Mouse (Mus musculus) G1E (cell line): ENCODE measurements around the gene Clint1. TPM values are rescaled to one million over a fixed set of nuclear protein-coding genes. Genes with fewer than 3 reads are reported as not detected.

Source experiments
- ATAC-seq: 2 replicates; pipeline ENCODE4 v1.8.0; 2016; ENCODE audit warnings: mild to moderate bottlenecking; ENCODE audit not compliant: insufficient number of reproducible peaks, poor library complexity, low FRiP score, severe bottlenecking; ENCODE audit errors: extremely low read depth
- DNase-seq: peaks from one replicate; pipeline ENCODE4 v3.0.0; 2012; ENCODE audit warnings: low spot score
- H3K27me3 ChIP-seq: 2 replicates; pipeline ENCODE4 v1.6.1; 2012; ENCODE audit warnings: mild to moderate bottlenecking, low read length, inconsistent platforms; ENCODE audit not compliant: insufficient read depth
- H3K36me3 ChIP-seq: replicated peaks from 2 replicates; pipeline ENCODE3; 2012; ENCODE audit warnings: mild to moderate bottlenecking, inconsistent platforms
- H3K4me1 ChIP-seq: 2 replicates; pipeline ENCODE4 v1.6.1; 2012; ENCODE audit warnings: low read depth, low read length, inconsistent platforms, mixed read lengths; ENCODE audit not compliant: insufficient read depth
- H3K4me3 ChIP-seq: 2 replicates; pipeline ENCODE4 v1.5.1; 2012; ENCODE audit warnings: low read depth, mild to moderate bottlenecking, inconsistent platforms, low read length, moderate library complexity, mixed read lengths
- H3K9me3 ChIP-seq: replicated peaks from 2 replicates; pipeline ENCODE4 v1.6.1; 2012; ENCODE audit warnings: inconsistent platforms
- CTCF ChIP-seq: IDR thresholded peaks from 2 replicates; pipeline ENCODE4 v1.5.1; 2012; ENCODE audit warnings: low read depth, low read length, inconsistent platforms, mixed read lengths
- GATA1 ChIP-seq: IDR thresholded peaks from 2 replicates; pipeline ENCODE4 v1.6.1; 2012; ENCODE audit warnings: borderline replicate concordance, low read length, inconsistent platforms, mixed read lengths
- GATA2 ChIP-seq: IDR thresholded peaks from 2 replicates; pipeline ENCODE4 v1.6.1; 2012; ENCODE audit warnings: low read depth, low read length, inconsistent platforms, borderline replicate concordance
- POLR2AphosphoS5 ChIP-seq: IDR thresholded peaks from 2 replicates; pipeline ENCODE4 v1.6.1; 2012; ENCODE audit warnings: low read depth, low read length, inconsistent platforms; ENCODE audit not compliant: insufficient replicate concordance
- TAL1 ChIP-seq: conservative IDR thresholded peaks from 2 replicates; pipeline ENCODE4 v1.6.1; 2012; ENCODE audit warnings: low read depth, low read length, inconsistent platforms, mixed read lengths
- polyA plus RNA-seq: library from polyadenylated mRNA; stranded (reverse); fragments of >175 nt; gene quantifications from 2 replicates; pipeline ENCODE4 v1.2.3, GENCODE M21; 2012
- total RNA-seq, 2 experiments: library from RNA; stranded (forward) in 1 of 2; stranded (reverse) in 1 of 2; fragments of 200-1000 nt in 1 of 2; fragments of >200 nt in 1 of 2; fragmentation: Nextera tagmentation in 1 of 2; gene quantifications; 2 replicates each; pipeline ENCODE4 v1.2.3; 2014 to 2017

The Clint1 gene
- total and polyA plus RNA-seq, 3 experiments, result 112 to 386 (median 259) TPM

DNA sequence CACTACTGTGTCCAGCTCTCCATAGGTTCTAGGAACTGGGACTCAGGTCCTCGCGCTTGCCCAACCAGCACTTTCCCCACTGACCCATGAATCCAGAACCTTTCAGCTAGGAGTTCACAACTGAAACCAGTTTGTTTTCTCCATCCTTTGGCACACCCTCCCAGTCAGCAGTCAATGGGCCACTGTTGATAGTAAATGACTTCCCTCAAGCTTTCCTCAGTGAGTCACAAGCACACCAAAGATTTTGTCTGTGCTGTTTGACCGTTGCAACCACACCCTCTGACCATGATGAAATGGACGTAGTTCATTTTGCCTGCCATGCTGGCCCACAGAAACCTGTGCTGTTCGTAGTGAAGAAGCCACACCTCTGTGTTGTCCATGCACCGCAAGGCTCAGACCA, 30.9 kb upstream of the Clint1 start:
- DNase-seq (no peak), ATAC-seq (no peak)
- Histone ChIP-seq H3K27me3 (no peaks in the 10 kb centered on the region), H3K36me3 (no peaks in the 10 kb centered on the region), H3K4me1 (peaks cover 9% of the 10 kb centered on the region), H3K4me3 (no peak overlapping the region), H3K9me3 (no peaks in the 10 kb centered on the region)
- TF ChIP-seq POLR2AphosphoS5 (no peak), TAL1 (no peak), CTCF (no peak), GATA2 (no peak), GATA1 (no peak)

DNA sequence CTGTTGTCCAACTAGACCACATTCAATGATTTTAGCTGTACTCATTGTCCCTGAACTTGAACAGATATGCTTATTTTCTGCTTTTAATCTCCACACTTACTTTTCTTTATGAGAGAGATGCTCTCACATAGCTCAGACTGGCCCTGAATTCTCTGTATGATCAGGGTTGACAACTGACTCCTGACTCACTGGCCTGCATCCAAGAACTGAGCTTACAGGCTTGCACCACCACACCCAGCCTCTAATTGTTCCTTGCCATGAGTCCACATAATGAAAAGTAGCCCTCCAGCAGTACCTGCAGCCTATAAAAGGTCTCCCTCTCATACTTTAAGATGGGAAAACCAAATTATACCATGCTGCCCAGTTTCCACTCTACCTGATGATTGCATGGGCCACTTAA, 21.7 kb upstream of the Clint1 start:
- Histone ChIP-seq H3K9me3 (no peaks in the 10 kb centered on the region), H3K4me3 (no peak overlapping the region), H3K4me1 (peaks cover 5% of the 10 kb centered on the region), H3K27me3 (no peaks in the 10 kb centered on the region), H3K36me3 (no peaks in the 10 kb centered on the region)
- DNase-seq (no peak), ATAC-seq (no peak)
- TF ChIP-seq GATA2 (no peak), CTCF (no peak), GATA1 (no peak), TAL1 (no peak), POLR2AphosphoS5 (no peak)

DNA sequence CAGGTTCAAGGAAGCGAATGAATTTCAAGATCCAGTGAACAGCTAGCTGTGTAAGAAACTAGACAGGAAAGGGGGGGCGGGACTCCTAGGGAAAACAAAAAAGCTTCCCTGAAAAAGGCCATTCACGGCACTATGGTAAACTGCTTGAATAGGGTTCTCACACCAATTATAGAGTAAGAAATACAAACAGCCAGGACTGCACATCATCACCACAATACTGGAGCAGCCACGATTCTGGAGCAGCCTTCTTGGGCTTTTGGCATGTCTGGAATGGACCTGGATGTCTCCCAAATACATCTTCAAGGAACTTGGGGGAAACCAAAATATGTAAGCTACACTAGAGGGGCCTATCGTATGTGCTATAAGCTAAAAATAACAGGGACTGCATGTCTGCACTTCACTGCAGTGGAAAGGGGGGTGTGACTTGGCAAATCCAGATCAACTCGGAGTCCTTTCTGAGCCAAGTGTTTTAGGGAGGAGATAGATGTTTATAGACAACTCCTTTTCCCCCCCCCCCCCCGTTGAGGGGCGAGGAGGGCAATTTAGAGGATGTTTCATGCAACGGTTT, 21.0 kb upstream of the Clint1 start:
- no peak for DNase-seq

DNA sequence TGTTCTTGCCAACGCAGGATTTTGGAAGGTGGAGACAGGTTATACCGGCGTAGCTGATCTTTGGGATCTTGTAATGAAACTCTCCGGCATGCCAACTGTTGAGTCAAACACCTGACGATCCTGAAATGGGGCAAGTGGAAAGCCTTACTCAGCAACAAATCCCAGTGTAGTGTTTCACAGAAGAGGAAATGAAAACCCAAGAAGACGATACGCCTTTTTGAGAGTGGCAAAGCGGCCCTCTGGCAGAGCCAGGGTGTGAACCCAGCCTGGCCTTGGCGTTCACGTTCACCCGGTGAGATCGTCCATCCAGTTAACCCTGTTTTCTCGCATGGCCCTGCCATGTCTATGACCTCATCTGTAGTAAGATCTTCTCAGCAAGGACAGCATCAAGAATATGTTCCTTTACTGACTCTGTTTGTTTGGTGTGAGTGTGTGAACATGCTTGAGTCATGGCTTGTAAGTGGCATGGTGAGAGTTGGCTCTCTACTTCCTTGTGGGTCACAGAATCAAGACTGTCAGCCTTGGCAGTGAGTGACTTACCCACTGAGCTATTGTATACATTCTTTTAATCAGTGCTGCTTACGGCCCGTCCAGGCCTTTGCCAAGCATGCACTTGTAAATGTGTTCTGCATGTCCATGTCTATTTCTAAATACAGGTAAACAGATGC, 20.2 kb upstream of the Clint1 start:
- H3K36me3 ChIP-seq, result no peaks in the 10 kb centered on the region
- no peaks in the 10 kb centered on the region for H3K9me3 ChIP-seq
- ATAC-seq (no peak), DNase-seq (no peak)
- H3K4me1 ChIP-seq, result peaks cover 16% of the 10 kb centered on the region
- no peaks in the 10 kb centered on the region for H3K27me3 ChIP-seq
- TF ChIP-seq CTCF (no peak), GATA1 (no peak), GATA2 (no peak), TAL1 (no peak), POLR2AphosphoS5 (no peak)
- H3K4me3 ChIP-seq, result no peak overlapping the region

More for the DNA sequence above, 21.0 kb upstream of the Clint1 start:
- no peaks in the 10 kb centered on the region for H3K9me3 ChIP-seq
- H3K4me1 ChIP-seq, result peaks cover 13% of the 10 kb centered on the region
- H3K4me3 ChIP-seq, result no peak overlapping the region
- ATAC-seq, result no peak
- H3K27me3 ChIP-seq, result no peaks in the 10 kb centered on the region
- H3K36me3 ChIP-seq, result no peaks in the 10 kb centered on the region
- TF ChIP-seq TAL1, result no peak
- no peak for TF ChIP-seq GATA2
- no peak for TF ChIP-seq CTCF
- TF ChIP-seq POLR2AphosphoS5, result no peak
- TF ChIP-seq GATA1, result no peak

DNA sequence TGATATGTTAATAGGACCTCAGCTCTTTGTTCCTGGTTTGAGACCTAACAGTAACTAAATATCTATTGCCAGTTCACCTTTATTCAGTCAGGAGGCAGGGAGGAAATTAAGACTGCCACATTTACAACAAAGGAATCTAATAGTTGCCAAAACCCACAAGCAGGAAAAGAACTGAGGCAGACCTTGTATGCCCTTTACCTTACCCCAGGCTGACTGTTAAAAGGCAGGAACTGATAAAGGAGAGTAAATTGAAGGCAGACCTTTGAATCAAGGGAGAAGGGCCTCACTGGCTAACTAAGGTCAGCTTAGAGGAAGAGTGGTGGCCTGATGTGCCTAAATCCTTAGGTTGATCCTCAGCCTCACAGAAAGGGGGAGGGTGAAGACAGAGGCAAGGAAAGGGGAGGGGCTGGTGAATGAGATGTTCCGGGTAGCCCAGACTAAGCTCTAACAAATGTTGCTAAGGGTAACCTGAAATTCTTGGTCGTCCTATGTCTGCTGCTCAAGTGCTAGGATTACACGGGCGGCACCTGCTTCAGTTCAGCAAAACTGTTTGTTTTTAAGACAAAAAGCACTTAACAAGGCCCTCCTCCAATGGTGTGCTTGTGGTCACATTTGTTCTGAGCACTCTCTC, 16.1 kb upstream of the Clint1 start:
- no peaks in the 10 kb centered on the region for H3K9me3 ChIP-seq
- H3K36me3 ChIP-seq, result no peaks in the 10 kb centered on the region
- no peak for ATAC-seq
- H3K4me1 ChIP-seq, result peaks cover 26% of the 10 kb centered on the region
- DNase-seq, result no peak
- TF ChIP-seq GATA1 (no peak), TAL1 (no peak), POLR2AphosphoS5 (no peak), CTCF (no peak), GATA2 (no peak)
- H3K4me3 ChIP-seq, result no peak overlapping the region
- no peaks in the 10 kb centered on the region for H3K27me3 ChIP-seq

DNA sequence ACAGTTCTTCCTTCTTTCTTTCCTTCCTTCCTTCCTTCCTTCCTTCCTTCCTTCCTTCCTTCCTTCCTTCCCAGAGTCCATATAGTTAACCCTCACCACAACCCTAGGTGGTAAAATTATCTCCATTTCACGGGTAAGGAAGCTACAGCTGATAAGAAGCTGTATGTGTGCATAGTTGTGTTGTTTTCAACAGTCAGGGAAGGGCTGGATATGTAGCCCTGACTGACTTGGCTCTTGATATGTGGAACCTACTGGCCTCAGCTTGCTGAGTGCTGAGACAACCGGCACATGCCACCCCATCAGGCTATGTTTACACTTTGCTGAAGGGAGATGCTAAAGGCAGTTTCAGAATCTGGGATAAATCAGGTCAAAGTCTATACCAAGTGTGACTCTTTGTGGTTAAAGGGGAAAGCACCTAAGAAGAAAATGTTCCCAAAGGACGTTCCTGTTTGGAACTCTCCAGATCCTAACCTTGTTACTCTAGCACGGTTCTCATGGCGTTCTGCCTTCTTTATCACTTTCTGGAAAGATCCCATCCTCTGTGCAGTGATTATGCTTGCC, 14.5 kb upstream of the Clint1 start:
- Histone ChIP-seq H3K36me3 (no peaks in the 10 kb centered on the region), H3K27me3 (no peaks in the 10 kb centered on the region), H3K4me3 (no peak overlapping the region), H3K9me3 (no peaks in the 10 kb centered on the region), H3K4me1 (peaks cover 26% of the 10 kb centered on the region)
- DNase-seq, result no peak
- TF ChIP-seq GATA1, result no peak
- no peak for TF ChIP-seq CTCF
- TF ChIP-seq GATA2, result no peak
- TF ChIP-seq TAL1, result no peak
- no peak for TF ChIP-seq POLR2AphosphoS5
- no peak for ATAC-seq
